Mouse (Mus musculus) MEL (cell line): ENCODE results near the gene Mrm3. TPM values are rescaled to one million over a fixed set of nuclear protein-coding genes. Genes with fewer than 3 reads are reported as not detected.
A peak's percentile ranks its signal among the peaks of the same experiment; 100 is the strongest.

ENCODE experiments used
- DNase-seq: peaks from one replicate; pipeline ENCODE4 v3.0.0; 2011; ENCODE audit warnings: low read depth, low spot score
- H3K27ac ChIP-seq: 2 replicates; pipeline ENCODE4 v1.5.1; 2012; ENCODE audit warnings: low read depth, mild to moderate bottlenecking, control low read depth, low read length, moderate library complexity; ENCODE audit not compliant: control insufficient read depth
- H3K27me3 ChIP-seq, 2 experiments: fragments of 150-350 bp in 1 of 2; sonication (generic) in 1 of 2; 2 replicates each; pipeline ENCODE4 v1.6.1; 2012; ENCODE audit warnings: low read length in 2 of 2, mild to moderate bottlenecking in 2 of 2, improper control_type of control experiment in 1 of 2, moderate library complexity in 1 of 2; ENCODE audit not compliant: insufficient read depth in 2 of 2, control insufficient read depth in 1 of 2
- H3K36me3 ChIP-seq, 2 experiments: 2 replicates each; pipeline ENCODE4 v1.6.1; 2012 to 2014; ENCODE audit warnings: low read length in 2 of 2, improper control_type of control experiment in 1 of 2, inconsistent platforms in 1 of 2, mild to moderate bottlenecking in 1 of 2; ENCODE audit not compliant: insufficient read depth in 2 of 2, control insufficient read depth in 1 of 2
- H3K4me1 ChIP-seq, 2 experiments: fragments of 150-350 bp in 1 of 2; sonication (generic) in 1 of 2; 2 replicates each; pipeline ENCODE4 v1.6.1; 2012; ENCODE audit warnings: low read length in 2 of 2, improper control_type of control experiment in 1 of 2, mild to moderate bottlenecking in 1 of 2; ENCODE audit not compliant: insufficient read depth in 2 of 2, control insufficient read depth in 1 of 2
- H3K4me3 ChIP-seq, 2 experiments: fragments of 150-350 bp in 1 of 2; sonication (generic) in 1 of 2; 2 replicates each; pipeline ENCODE4 v1.5.1; 2012; ENCODE audit warnings: low read depth in 2 of 2, low read length in 2 of 2, mild to moderate bottlenecking in 2 of 2, moderate library complexity in 2 of 2, control low read depth in 1 of 2, improper control_type of control experiment in 1 of 2; ENCODE audit not compliant: control insufficient read depth in 1 of 2, insufficient read depth in 1 of 2
- H3K79me2 ChIP-seq: 2 replicates; pipeline ENCODE4 v1.6.1; 2012; ENCODE audit warnings: mild to moderate bottlenecking, low read length, moderate library complexity; ENCODE audit not compliant: control insufficient read depth, poor library complexity, insufficient read depth
- H3K9ac ChIP-seq: 2 replicates; pipeline ENCODE4 v1.6.1; 2012; ENCODE audit warnings: low read depth, mild to moderate bottlenecking, control low read depth, low read length, moderate library complexity; ENCODE audit not compliant: control insufficient read depth, poor library complexity, severe bottlenecking
- H3K9me3 ChIP-seq: fragments of 150-350 bp; sonication (generic); replicated peaks from 2 replicates; pipeline ENCODE4 v1.6.1; 2012; ENCODE audit warnings: mild to moderate bottlenecking, low read length, improper control_type of control experiment, moderate library complexity; ENCODE audit not compliant: insufficient read depth
- BHLHE40 ChIP-seq: IDR thresholded peaks from 2 replicates; pipeline ENCODE4 v1.6.1; 2012; ENCODE audit warnings: low read depth, mild to moderate bottlenecking, inconsistent platforms, low read length, improper control_type of control experiment, borderline replicate concordance
- CHD1 ChIP-seq: IDR thresholded peaks from 2 replicates; pipeline ENCODE4 v1.6.1; 2012; ENCODE audit warnings: low read depth, mild to moderate bottlenecking, inconsistent platforms, low read length, improper control_type of control experiment
- CHD2 ChIP-seq: IDR thresholded peaks from 2 replicates; pipeline ENCODE4 v1.6.1; 2011; ENCODE audit warnings: low read length, improper control_type of control experiment
- E2F4 ChIP-seq: IDR thresholded peaks from 2 replicates; pipeline ENCODE4 v1.6.1; 2011; ENCODE audit warnings: low read depth, low read length, improper control_type of control experiment, borderline replicate concordance
- ELF1 ChIP-seq: IDR thresholded peaks from 2 replicates; pipeline ENCODE4 v1.6.1; 2014; ENCODE audit warnings: low read depth, mild to moderate bottlenecking, inconsistent platforms, low read length, improper control_type of control experiment, moderate library complexity
- EP300 ChIP-seq, 2 experiments: IDR thresholded peaks; 2 replicates each; pipeline ENCODE4 v1.6.1; 2011; ENCODE audit warnings: improper control_type of control experiment in 2 of 2, low read length in 2 of 2, low read depth in 1 of 2, mild to moderate bottlenecking in 1 of 2
- ETS1 ChIP-seq: IDR thresholded peaks from 2 replicates; pipeline ENCODE4 v1.6.1; 2012; ENCODE audit warnings: low read depth, mild to moderate bottlenecking, inconsistent platforms, low read length, improper control_type of control experiment, moderate library complexity
- GABPA ChIP-seq: IDR thresholded peaks from 2 replicates; pipeline ENCODE4 v1.6.1; 2012; ENCODE audit warnings: low read depth, mild to moderate bottlenecking, inconsistent platforms, low read length, improper control_type of control experiment, moderate library complexity
- GATA1 ChIP-seq: IDR thresholded peaks from 2 replicates; pipeline ENCODE4 v1.6.1; 2011; ENCODE audit warnings: low read depth, low read length, improper control_type of control experiment
- HCFC1 ChIP-seq: IDR thresholded peaks from 2 replicates; pipeline ENCODE4 v1.6.1; 2012; ENCODE audit warnings: low read depth, mild to moderate bottlenecking, inconsistent platforms, low read length, improper control_type of control experiment, moderate library complexity
- JUND ChIP-seq: IDR thresholded peaks from 2 replicates; pipeline ENCODE4 v1.6.1; 2011; ENCODE audit warnings: low read depth, mild to moderate bottlenecking, improper control_type of control experiment, low read length
- MAFK ChIP-seq: IDR thresholded peaks from 2 replicates; pipeline ENCODE4 v1.6.1; 2011; ENCODE audit warnings: low read depth, mild to moderate bottlenecking, low read length, improper control_type of control experiment, borderline replicate concordance
- MAZ ChIP-seq: IDR thresholded peaks from 2 replicates; pipeline ENCODE4 v1.6.1; 2012; ENCODE audit warnings: low read depth, mild to moderate bottlenecking, inconsistent platforms, low read length, improper control_type of control experiment
- MEF2A ChIP-seq: IDR thresholded peaks from 2 replicates; pipeline ENCODE4 v1.6.1; 2014; ENCODE audit warnings: low read depth, mild to moderate bottlenecking, inconsistent platforms, low read length, improper control_type of control experiment; ENCODE audit not compliant: poor library complexity, insufficient replicate concordance, severe bottlenecking; ENCODE audit errors: extremely low read depth
- MXI1 ChIP-seq: IDR thresholded peaks from 2 replicates; pipeline ENCODE4 v1.6.1; 2011; ENCODE audit warnings: mild to moderate bottlenecking, low read depth, low read length, improper control_type of control experiment
- MYB ChIP-seq: IDR thresholded peaks from 2 replicates; pipeline ENCODE4 v1.6.1; 2011; ENCODE audit warnings: mild to moderate bottlenecking, low read depth, low read length, improper control_type of control experiment
- MYC ChIP-seq: IDR thresholded peaks from 2 replicates; pipeline ENCODE4 v1.6.1; 2011; ENCODE audit warnings: low read depth, mild to moderate bottlenecking, low read length, improper control_type of control experiment, moderate library complexity
- NELFE ChIP-seq: IDR thresholded peaks from 2 replicates; pipeline ENCODE4 v1.6.1; 2011; ENCODE audit warnings: low read depth, low read length, improper control_type of control experiment
- NRF1 ChIP-seq: IDR thresholded peaks from 2 replicates; pipeline ENCODE4 v1.6.1; 2014; ENCODE audit warnings: low read depth, mild to moderate bottlenecking, inconsistent platforms, low read length, improper control_type of control experiment, moderate library complexity; ENCODE audit not compliant: poor library complexity, insufficient read depth, severe bottlenecking
- POLR2AphosphoS2 ChIP-seq: IDR thresholded peaks from 2 replicates; pipeline ENCODE4 v1.6.1; 2011; ENCODE audit warnings: low read length, improper control_type of control experiment
- POLR2AphosphoS5 ChIP-seq: IDR thresholded peaks from 2 replicates; pipeline ENCODE4 v1.6.1; 2012; ENCODE audit warnings: low read depth, borderline replicate concordance, mild to moderate bottlenecking, inconsistent platforms, low read length, moderate library complexity, mixed read lengths
- RAD21 ChIP-seq: IDR thresholded peaks from 2 replicates; pipeline ENCODE4 v1.6.1; 2011; ENCODE audit warnings: mild to moderate bottlenecking, low read depth, low read length, improper control_type of control experiment
- SIN3A ChIP-seq: IDR thresholded peaks from 2 replicates; pipeline ENCODE4 v1.6.1; 2012; ENCODE audit warnings: low read length, improper control_type of control experiment, inconsistent platforms
- SMC3 ChIP-seq: IDR thresholded peaks from 2 replicates; pipeline ENCODE4 v1.6.1; 2011; ENCODE audit warnings: low read depth, low read length, improper control_type of control experiment
- TAL1 ChIP-seq: IDR thresholded peaks from 2 replicates; pipeline ENCODE4 v1.6.1; 2012; ENCODE audit warnings: mild to moderate bottlenecking, inconsistent platforms, low read length, moderate library complexity, mixed read lengths
- TCF12 ChIP-seq: IDR thresholded peaks from 2 replicates; pipeline ENCODE4 v1.6.1; 2014; ENCODE audit warnings: low read depth, mild to moderate bottlenecking, inconsistent platforms, low read length, improper control_type of control experiment, moderate library complexity
- UBTF ChIP-seq: IDR thresholded peaks from 2 replicates; pipeline ENCODE4 v1.6.1; 2012; ENCODE audit warnings: low read depth, mild to moderate bottlenecking, inconsistent platforms, low read length, improper control_type of control experiment, moderate library complexity, borderline replicate concordance; ENCODE audit not compliant: insufficient read depth
- USF2 ChIP-seq, 2 experiments: IDR thresholded peaks; 2 replicates each; pipeline ENCODE4 v1.6.1; 2011 to 2012; ENCODE audit warnings: improper control_type of control experiment in 2 of 2, low read length in 2 of 2, borderline replicate concordance in 1 of 2, inconsistent platforms in 1 of 2, low read depth in 1 of 2, mild to moderate bottlenecking in 1 of 2; ENCODE audit not compliant: insufficient read depth in 1 of 2
- ZC3H11A ChIP-seq: IDR thresholded peaks from 2 replicates; pipeline ENCODE4 v1.6.1; 2012; ENCODE audit warnings: low read depth, mild to moderate bottlenecking, inconsistent platforms, low read length, improper control_type of control experiment
- ZKSCAN1 ChIP-seq: IDR thresholded peaks from 2 replicates; pipeline ENCODE4 v1.6.1; 2012; ENCODE audit warnings: low read depth, mild to moderate bottlenecking, inconsistent platforms, low read length, improper control_type of control experiment, moderate library complexity
- ZMIZ1 ChIP-seq: IDR thresholded peaks from 2 replicates; pipeline ENCODE4 v1.6.1; 2012; ENCODE audit warnings: low read depth, mild to moderate bottlenecking, inconsistent platforms, low read length, improper control_type of control experiment, moderate library complexity
- ZNF384 ChIP-seq: IDR thresholded peaks from 2 replicates; pipeline ENCODE4 v1.6.1; 2012; ENCODE audit warnings: low read depth, mild to moderate bottlenecking, inconsistent platforms, low read length, improper control_type of control experiment
- polyA plus RNA-seq, 2 experiments: library from polyadenylated mRNA; stranded (reverse) in 1 of 2; unstranded in 1 of 2; fragments of >175 nt in 1 of 2; fragments of >200 nt in 1 of 2; gene quantifications; 2 replicates each; pipeline versions ENCODE4 v1.2.1 to v1.2.4; 2012; ENCODE audit warnings: low replicate concordance in 2 of 2, low read depth in 1 of 2; ENCODE audit not compliant: insufficient read length in 2 of 2, insufficient read depth in 1 of 2, missing spikeins in 1 of 2
- total RNA-seq: library from RNA; depleted of rRNA; stranded (reverse); fragments of 300-350 nt; gene quantifications from 2 replicates; pipeline ENCODE4 v1.2.3, GENCODE M21; 2012

Mrm3 gene
- total and polyA plus RNA-seq, 3 experiments: 27.7 to 65.7 TPM; not detected in 1

GRCm38 (mm10) chr11:76216681-76217389, 26.7 kb upstream of the Mrm3 start (continued):
- TF ChIP-seq SIN3A (peak; percentile 87), MYB (no peak), NELFE (no peak), TCF12 (no peak)

- Histone ChIP-seq H3K4me1 (peaks cover 2 to 15% of the 10 kb centered on the region in 2 experiments; a peak in 3 of 4 replicates), H3K27ac (peak within 1 kb of the TSS; percentile 70), H3K4me3 (peak within 1 kb of the TSS; percentile 66 to 78), H3K79me2 (peaks cover 9% of the 10 kb centered on the region), H3K27me3 (no peaks in the 10 kb centered on the region), H3K9me3 (no peaks in the 10 kb centered on the region), H3K36me3 (peaks cover 0 to 9% of the 10 kb centered on the region in 2 experiments; a peak in 2 of 4 replicates), H3K9ac (peak within 1 kb of the TSS; percentile 93)
- DNase-seq: peak; percentile 100
- TF ChIP-seq POLR2AphosphoS2: peak; percentile 79; the same call in 1 of the 2 replicates
- no peak for TF ChIP-seq CHD2
- peak; percentile 79 for TF ChIP-seq HCFC1
- no peak for TF ChIP-seq JUND
- peak; percentile 82 for TF ChIP-seq NRF1
- no peak for TF ChIP-seq GATA1
- TF ChIP-seq UBTF: no peak
- no peak for TF ChIP-seq GABPA
- TF ChIP-seq MAFK: no peak
- TF ChIP-seq SMC3: peak; percentile 68
- TF ChIP-seq ZNF384: no peak
- TF ChIP-seq EP300 (IDR thresholded peaks at IDR 0.05; ENCODE audit: low read depth in 1 of 2, low read length in 2 of 2): no peak
- no peak for TF ChIP-seq MYB
- 0 out of 2 replicates have a peak, but pooled peaks have one; percentile 74 for TF ChIP-seq MYC
- peak; percentile 58; the same call in 1 of the 2 replicates for TF ChIP-seq SIN3A
- no peak for TF ChIP-seq ETS1
- TF ChIP-seq ZC3H11A: no peak
- TF ChIP-seq CHD1: no peak
- TF ChIP-seq MEF2A: no peak
- TF ChIP-seq E2F4: peak; percentile 80; the same call in 1 of the 2 replicates
- peak; percentile 92 for TF ChIP-seq ELF1
- TF ChIP-seq NELFE: peak; percentile 99
- TF ChIP-seq BHLHE40: no peak; the same call in 1 of the 2 replicates
- no peak for TF ChIP-seq ZKSCAN1
- peak; percentile 96; the same call in 1 of the 2 replicates for TF ChIP-seq ZMIZ1
- TF ChIP-seq MAZ: peak; percentile 14; the same call in 1 of the 2 replicates
- peak; percentile 31 for TF ChIP-seq RAD21
- no peak for TF ChIP-seq POLR2AphosphoS5
- TF ChIP-seq TAL1: no peak
- TF ChIP-seq TCF12: 0 out of 2 replicates have a peak, but pooled peaks have one; percentile 29
- TF ChIP-seq MXI1: peak; percentile 86
- TF ChIP-seq USF2 (IDR thresholded peaks at IDR 0.05; ENCODE audit: borderline replicate concordance in 1 of 2, insufficient read depth in 1 of 2, low read depth in 1 of 2, low read length in 2 of 2): no peak
Measured at GRCm38 (mm10) chr11:76217390-76217800, 26.1 kb upstream of the Mrm3 start, which contains the start of the genes Dbil5 and Gemin4. TSS of gene Dbil5 (plus strand) at chr11:76217608. TSS of gene Gemin4 (minus strand) at chr11:76217664.
